Mouse (Mus musculus) ES-E14 (cell line): ENCODE data around the gene Vill. TPM values are rescaled to one million over a fixed set of nuclear protein-coding genes. Genes with fewer than 3 reads are reported as not detected.
A peak's percentile ranks its signal among the peaks of the same experiment; 100 is the strongest.

Experiments
- DNase-seq: peaks from one replicate; pipeline ENCODE4 v3.0.0-alpha.2; 2013; ENCODE audit warnings: low read depth, low spot score
- H3K27ac ChIP-seq: 2 replicates; pipeline ENCODE4 v1.5.1; 2012; ENCODE audit warnings: low read depth, mild to moderate bottlenecking, low read length, moderate library complexity, mixed read lengths; ENCODE audit not compliant: poor library complexity, insufficient read depth, severe bottlenecking
- H3K36me3 ChIP-seq: 2 replicates; pipeline ENCODE4 v1.6.1; 2012; ENCODE audit warnings: mild to moderate bottlenecking, low read length, moderate library complexity, mixed read lengths; ENCODE audit not compliant: control insufficient read depth, poor library complexity, insufficient read depth, severe bottlenecking
- H3K4me1 ChIP-seq, 2 experiments: fragments of 150-350 bp in 1 of 2; sonication (generic) in 1 of 2; 2 replicates each; pipeline ENCODE4 v1.6.1; 2012; ENCODE audit warnings: low read length in 2 of 2, mild to moderate bottlenecking in 1 of 2, mixed read lengths in 1 of 2; ENCODE audit not compliant: control insufficient read depth in 2 of 2, insufficient read depth in 2 of 2, poor library complexity in 1 of 2
- H3K4me3 ChIP-seq, 2 experiments: fragments of 150-350 bp in 1 of 2; sonication (generic) in 1 of 2; 2 replicates each; pipeline ENCODE4 v1.5.1; 2012; ENCODE audit warnings: low read length in 2 of 2, low read depth in 1 of 2, mild to moderate bottlenecking in 1 of 2, mixed read lengths in 1 of 2; ENCODE audit not compliant: insufficient read depth in 1 of 2, poor library complexity in 1 of 2, severe bottlenecking in 1 of 2
- H3K9ac ChIP-seq: 2 replicates; pipeline ENCODE4 v1.6.1; 2012; ENCODE audit warnings: low read depth, mild to moderate bottlenecking, low read length, mixed read lengths; ENCODE audit not compliant: poor library complexity, insufficient read depth, severe bottlenecking
- H3K9me3 ChIP-seq: fragments of 150-350 bp; sonication (generic); 2 replicates; pipeline ENCODE4 v1.6.1; 2012; ENCODE audit warnings: low read depth, mild to moderate bottlenecking, low read length; ENCODE audit not compliant: control insufficient read depth, insufficient read depth
- CHD2 ChIP-seq: IDR thresholded peaks from 2 replicates; pipeline ENCODE4 v1.6.1; 2014; ENCODE audit warnings: mild to moderate bottlenecking, low read depth, low read length, inconsistent platforms
- HCFC1 ChIP-seq: IDR thresholded peaks from 2 replicates; pipeline ENCODE4 v1.6.1; 2012; ENCODE audit warnings: low read length, inconsistent platforms, borderline replicate concordance; ENCODE audit not compliant: insufficient read depth
- MAFK ChIP-seq: IDR thresholded peaks from 2 replicates; pipeline ENCODE4 v1.6.1; 2014; ENCODE audit warnings: mild to moderate bottlenecking, low read depth, low read length, inconsistent platforms; ENCODE audit not compliant: insufficient read depth
- ZC3H11A ChIP-seq: IDR thresholded peaks from 2 replicates; pipeline ENCODE4 v1.6.1; 2012; ENCODE audit warnings: low read depth, mild to moderate bottlenecking, inconsistent platforms, low read length, borderline replicate concordance
- ZNF384 ChIP-seq: IDR thresholded peaks from 2 replicates; pipeline ENCODE4 v1.6.1; 2012; ENCODE audit warnings: low read depth, low read length, inconsistent platforms
- in situ Hi-C, 2 experiments: fragments of 600-800 bp; cut with MboI; formaldehyde crosslinking; loops; one replicate each; pipeline ENCODE4 v1.15.1; 2025; ENCODE audit warnings: low sequenced_read_pairs in 2 of 2, inconsistent platforms in 1 of 2; ENCODE audit not compliant: unreplicated experiment in 2 of 2
- total RNA-seq: library from RNA; depleted of rRNA; stranded (reverse); fragments of 300-350 nt; gene quantifications from 2 replicates; pipeline ENCODE4 v1.2.3, GENCODE M21; 2012

Vill gene
- total RNA-seq, 1 experiment: 27.5 TPM

DNA sequence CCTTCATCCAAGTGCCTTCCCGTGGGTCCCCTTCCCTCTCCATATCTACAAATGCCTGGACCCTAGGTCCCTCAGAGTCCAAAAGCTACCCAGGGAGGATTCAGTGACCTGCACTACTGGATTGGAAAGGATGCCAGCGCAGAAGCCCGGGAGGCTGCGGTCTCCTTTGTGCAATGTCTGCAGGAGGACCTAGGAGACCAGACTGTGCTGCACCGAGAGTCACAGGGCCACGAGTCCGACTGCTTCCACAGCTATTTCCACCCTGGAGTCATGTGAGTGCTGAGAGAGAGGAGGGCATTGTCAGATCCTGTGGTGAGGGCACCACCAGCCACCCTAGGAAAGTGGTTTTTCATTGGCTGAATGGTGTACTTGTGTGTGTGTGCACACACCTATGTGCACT lies 5.7 kb downstream of the Vill start:
- Histone ChIP-seq H3K9me3 (no peaks in the 10 kb centered on the region), H3K4me1 (peaks cover 3 to 39% of the 10 kb centered on the region in 2 experiments; a peak in 3 of 4 replicates), H3K9ac (no peak overlapping the region), H3K36me3 (no peaks in the 10 kb centered on the region), H3K4me3 (no peak overlapping the region), H3K27ac (no peak overlapping the region)
- TF ChIP-seq ZC3H11A: no peak
- no peak for TF ChIP-seq ZNF384
- no peak for TF ChIP-seq CHD2
- TF ChIP-seq HCFC1: no peak
- no peak for TF ChIP-seq MAFK
- in situ Hi-C loops: no loop called here
- DNase-seq: no peak

DNA sequence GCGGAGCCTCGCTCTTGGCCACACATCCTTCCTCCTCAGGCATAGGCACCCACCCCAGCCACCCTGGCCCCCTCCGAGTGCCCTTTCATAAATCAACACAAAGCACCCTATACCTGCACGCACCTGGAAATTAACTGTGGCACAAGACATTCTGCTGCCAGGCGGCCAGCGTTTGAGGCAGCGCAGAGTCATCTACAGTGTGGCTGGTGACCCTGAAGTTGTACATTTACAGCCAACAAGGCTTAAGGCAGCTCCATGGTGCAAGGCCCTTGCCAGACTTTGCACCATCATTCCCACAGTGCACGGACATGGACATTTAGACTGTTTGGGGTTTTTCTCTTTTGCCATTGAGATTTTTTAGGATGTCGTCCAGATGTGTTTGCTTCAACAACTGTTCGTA lies 8.1 kb downstream of the Vill start:
- no peaks in the 10 kb centered on the region for H3K36me3 ChIP-seq
- H3K9ac ChIP-seq: no peak overlapping the region
- no peak for DNase-seq
- peaks cover 4 to 29% of the 10 kb centered on the region in 2 experiments; a peak in 2 of 4 replicates for H3K4me1 ChIP-seq
- H3K27ac ChIP-seq: no peak overlapping the region
- H3K9me3 ChIP-seq: no peaks in the 10 kb centered on the region
- no peak for TF ChIP-seq ZC3H11A
- no peak for TF ChIP-seq MAFK
- TF ChIP-seq CHD2: no peak
- TF ChIP-seq ZNF384: no peak
- no peak for TF ChIP-seq HCFC1
- in situ Hi-C loops: no loop called here
- no peak overlapping the region for H3K4me3 ChIP-seq

GRCm38 (mm10) chr9:119063036-119063644 lies 10.6 kb downstream of the Vill start:
- no peaks in the 10 kb centered on the region for H3K9me3 ChIP-seq
- H3K9ac ChIP-seq: peak overlapping the region; percentile 18; the same call in 1 of the 2 replicates
- H3K36me3 ChIP-seq: no peaks in the 10 kb centered on the region
- TF ChIP-seq ZC3H11A: no peak
- TF ChIP-seq HCFC1: no peak
- TF ChIP-seq ZNF384: no peak
- TF ChIP-seq MAFK: no peak
- TF ChIP-seq CHD2: no peak
- no peak overlapping the region for H3K27ac ChIP-seq
- in situ Hi-C loops: no loop called here
- H3K4me1 ChIP-seq: peaks cover 4 to 18% of the 10 kb centered on the region in 2 experiments; a peak in 1 of 4 replicates
- DNase-seq: peak; percentile 65
- H3K4me3 ChIP-seq: peak overlapping the region in 1 of 2 experiments; percentile 55; a peak in 2 of 4 replicates

GRCm38 (mm10) chr9:119064296-119064695 lies 11.7 kb downstream of the Vill start:
- Histone ChIP-seq H3K9me3 (no peaks in the 10 kb centered on the region), H3K4me3 (no peak overlapping the region), H3K9ac (peak overlapping the region; percentile 2; the same call in 1 of the 2 replicates), H3K4me1 (peaks cover 4 to 18% of the 10 kb centered on the region in 2 experiments; a peak in 1 of 4 replicates), H3K36me3 (no peaks in the 10 kb centered on the region), H3K27ac (no peak overlapping the region)
- DNase-seq: no peak
- no peak for TF ChIP-seq CHD2
- no peak for TF ChIP-seq ZNF384
- TF ChIP-seq MAFK: no peak
- no peak for TF ChIP-seq HCFC1
- no peak for TF ChIP-seq ZC3H11A
- in situ Hi-C loops: no loop called here

- Histone ChIP-seq H3K9me3 (no peaks in the 10 kb centered on the region), H3K4me1 (peaks cover 4 to 21% of the 10 kb centered on the region in 2 experiments; a peak in 1 of 4 replicates), H3K27ac (no peak overlapping the region), H3K9ac (no peak overlapping the region), H3K36me3 (peaks cover 3% of the 10 kb centered on the region; the same call in 1 of the 2 replicates), H3K4me3 (no peak overlapping the region)
- in situ Hi-C loops: loop anchor here in 1 of 2 experiments (5.0 kb wide), 1 partner anchor 150 kb away; no protein-coding TSS in a partner anchor
- TF ChIP-seq MAFK: no peak
- TF ChIP-seq ZC3H11A: peak; percentile 73
- TF ChIP-seq ZNF384: no peak
- peak; percentile 58 for DNase-seq
Observed at GRCm38 (mm10) chr9:119067601-119068000, 15.0 kb downstream of the Vill start.
